Mouse (Mus musculus): ENCODE results near the gene Pdcd11. TPM values are rescaled to one million over a fixed set of nuclear protein-coding genes. Genes with fewer than 3 reads are reported as not detected.

Gene Pdcd11
- polyA plus RNA-seq, 1 experiment, result 42.4 TPM

GRCm38 (mm10) chr19:47104641-47105271, 14.2 kb downstream of the Pdcd11 start:
- Histone ChIP-seq H3K27me3 (ENCODE audit: control insufficient read depth, insufficient read depth, low read length, poor library complexity, severe bottlenecking) (no peaks in the 10 kb centered on the region), H3K36me3 (ENCODE audit: control insufficient read depth, insufficient read depth, low read length, poor library complexity, severe bottlenecking) (peaks cover 88% of the 10 kb centered on the region), H3K4me1 (ENCODE audit: control insufficient read depth, insufficient read depth, low read length) (no peaks in the 10 kb centered on the region), H3K4me3 (ENCODE audit: low read depth, low read length) (no peak overlapping the region), H3K9ac (ENCODE audit: low read depth, poor library complexity, severe bottlenecking) (no peak overlapping the region), H3K9me3 (replicated peaks; ENCODE audit: control insufficient read depth, insufficient read depth, low read length, poor library complexity, severe bottlenecking) (no peaks in the 10 kb centered on the region), H3K27ac (ENCODE audit: insufficient read depth, low read length) (no peak overlapping the region)
- TF ChIP-seq EP300 (IDR thresholded peaks at IDR 0.05; ENCODE audit: insufficient read depth, low read depth, low read length), result no peak
- TF ChIP-seq POLR2A (IDR thresholded peaks at IDR 0.05; ENCODE audit: insufficient read depth, low read length), result no peak
- no peak for TF ChIP-seq CTCF (IDR thresholded peaks at IDR 0.05; ENCODE audit: low read depth, low read length)

DNA sequence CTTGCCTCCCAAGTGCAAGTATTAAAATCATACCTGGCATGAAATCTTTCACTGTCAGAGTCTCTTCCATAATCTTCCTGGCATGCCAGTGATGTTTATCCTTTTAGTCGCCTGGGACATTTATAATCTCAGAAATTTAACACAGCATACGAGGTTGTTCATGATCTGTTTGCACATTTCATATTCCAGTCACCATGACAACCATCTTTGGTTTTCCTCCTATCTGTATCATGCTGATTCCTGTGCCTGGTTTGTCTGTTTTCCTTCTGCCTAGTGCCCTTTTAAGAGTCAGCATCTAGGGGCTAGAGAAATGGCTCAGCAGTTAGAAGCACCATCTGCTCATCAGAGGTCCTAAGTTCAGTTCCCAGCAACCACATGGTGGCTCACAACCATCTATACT, 28.1 kb downstream of the Pdcd11 start:
- Histone ChIP-seq H3K9me3 (replicated peaks; ENCODE audit: control insufficient read depth, insufficient read depth, low read length, poor library complexity, severe bottlenecking) (no peaks in the 10 kb centered on the region), H3K36me3 (ENCODE audit: control insufficient read depth, insufficient read depth, low read length, poor library complexity, severe bottlenecking) (peaks cover 51% of the 10 kb centered on the region), H3K4me1 (ENCODE audit: control insufficient read depth, insufficient read depth, low read length) (no peaks in the 10 kb centered on the region), H3K27ac (ENCODE audit: insufficient read depth, low read length) (no peak overlapping the region), H3K9ac (ENCODE audit: low read depth, poor library complexity, severe bottlenecking) (no peak overlapping the region), H3K27me3 (ENCODE audit: control insufficient read depth, insufficient read depth, low read length, poor library complexity, severe bottlenecking) (no peaks in the 10 kb centered on the region), H3K4me3 (ENCODE audit: low read depth, low read length) (no peak overlapping the region)
- TF ChIP-seq POLR2A (IDR thresholded peaks at IDR 0.05; ENCODE audit: insufficient read depth, low read length) (no peak), EP300 (IDR thresholded peaks at IDR 0.05; ENCODE audit: insufficient read depth, low read depth, low read length) (no peak), CTCF (IDR thresholded peaks at IDR 0.05; ENCODE audit: low read depth, low read length) (no peak)

DNA sequence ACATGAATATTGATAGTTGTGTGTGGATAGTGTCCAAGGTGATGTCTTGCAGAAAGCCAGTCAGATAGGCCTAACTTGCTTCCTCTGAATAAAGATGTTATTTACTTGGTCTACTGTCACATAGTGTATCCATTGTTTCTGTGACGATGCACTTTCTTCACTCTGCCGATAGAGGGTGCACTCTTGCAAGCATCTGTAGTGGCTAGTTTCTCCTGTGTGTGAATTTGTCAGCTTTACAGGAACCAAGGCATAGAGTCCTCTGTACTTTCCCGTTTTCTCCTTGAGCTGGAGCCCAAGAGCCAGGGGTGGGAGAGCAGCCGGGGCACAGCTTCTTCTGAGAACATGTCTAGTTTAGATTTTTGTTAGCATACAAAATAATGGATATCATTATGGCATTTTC, 30.5 kb downstream of the Pdcd11 start:
- H3K4me3 ChIP-seq (ENCODE audit: low read depth, low read length), result no peak overlapping the region
- H3K36me3 ChIP-seq (ENCODE audit: control insufficient read depth, insufficient read depth, low read length, poor library complexity, severe bottlenecking), result peaks cover 46% of the 10 kb centered on the region
- no peaks in the 10 kb centered on the region for H3K27me3 ChIP-seq (ENCODE audit: control insufficient read depth, insufficient read depth, low read length, poor library complexity, severe bottlenecking)
- no peak overlapping the region for H3K9ac ChIP-seq (ENCODE audit: low read depth, poor library complexity, severe bottlenecking)
- no peak overlapping the region for H3K27ac ChIP-seq (ENCODE audit: insufficient read depth, low read length)
- no peaks in the 10 kb centered on the region for H3K4me1 ChIP-seq (ENCODE audit: control insufficient read depth, insufficient read depth, low read length)
- H3K9me3 ChIP-seq (replicated peaks; ENCODE audit: control insufficient read depth, insufficient read depth, low read length, poor library complexity, severe bottlenecking), result no peaks in the 10 kb centered on the region
- TF ChIP-seq EP300 (IDR thresholded peaks at IDR 0.05; ENCODE audit: insufficient read depth, low read depth, low read length) (no peak), POLR2A (IDR thresholded peaks at IDR 0.05; ENCODE audit: insufficient read depth, low read length) (no peak), CTCF (IDR thresholded peaks at IDR 0.05; ENCODE audit: low read depth, low read length) (peak; percentile 44)

DNA sequence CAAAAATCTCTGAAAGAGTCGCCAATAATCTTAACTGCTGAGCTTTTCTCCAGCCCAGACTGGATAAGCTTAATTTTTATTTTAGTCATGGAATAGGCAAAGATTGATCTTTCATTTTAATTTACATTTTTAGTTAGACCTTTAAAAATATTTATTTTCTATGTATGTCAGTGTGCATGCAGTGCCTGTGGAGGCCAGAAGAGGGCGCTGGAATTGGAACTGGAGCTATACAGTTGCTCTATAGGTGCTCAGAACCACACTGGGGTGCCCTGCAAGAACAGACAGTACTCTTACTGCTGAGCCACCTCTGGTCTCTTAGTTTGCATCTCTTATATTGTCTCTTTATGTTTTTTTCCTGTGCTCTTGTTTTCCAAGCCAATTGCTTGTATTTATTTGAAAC, 32.2 kb downstream of the Pdcd11 start:
- Histone ChIP-seq H3K9me3 (replicated peaks; ENCODE audit: control insufficient read depth, insufficient read depth, low read length, poor library complexity, severe bottlenecking) (no peaks in the 10 kb centered on the region), H3K4me3 (ENCODE audit: low read depth, low read length) (no peak overlapping the region), H3K27ac (ENCODE audit: insufficient read depth, low read length) (no peak overlapping the region), H3K9ac (ENCODE audit: low read depth, poor library complexity, severe bottlenecking) (no peak overlapping the region), H3K4me1 (ENCODE audit: control insufficient read depth, insufficient read depth, low read length) (no peaks in the 10 kb centered on the region), H3K36me3 (ENCODE audit: control insufficient read depth, insufficient read depth, low read length, poor library complexity, severe bottlenecking) (peaks cover 42% of the 10 kb centered on the region), H3K27me3 (ENCODE audit: control insufficient read depth, insufficient read depth, low read length, poor library complexity, severe bottlenecking) (no peaks in the 10 kb centered on the region)
- TF ChIP-seq CTCF (IDR thresholded peaks at IDR 0.05; ENCODE audit: low read depth, low read length), result peak; percentile 75
- no peak for TF ChIP-seq EP300 (IDR thresholded peaks at IDR 0.05; ENCODE audit: insufficient read depth, low read depth, low read length)
- no peak for TF ChIP-seq POLR2A (IDR thresholded peaks at IDR 0.05; ENCODE audit: insufficient read depth, low read length)

GRCm38 (mm10) chr19:47128164-47128563, 37.6 kb downstream of the Pdcd11 start:
- Histone ChIP-seq H3K27me3 (ENCODE audit: control insufficient read depth, insufficient read depth, low read length, poor library complexity, severe bottlenecking) (no peaks in the 10 kb centered on the region), H3K4me1 (ENCODE audit: control insufficient read depth, insufficient read depth, low read length) (no peaks in the 10 kb centered on the region), H3K9ac (ENCODE audit: low read depth, poor library complexity, severe bottlenecking) (no peak overlapping the region), H3K4me3 (ENCODE audit: low read depth, low read length) (no peak overlapping the region), H3K9me3 (replicated peaks; ENCODE audit: control insufficient read depth, insufficient read depth, low read length, poor library complexity, severe bottlenecking) (no peaks in the 10 kb centered on the region), H3K36me3 (ENCODE audit: control insufficient read depth, insufficient read depth, low read length, poor library complexity, severe bottlenecking) (peaks cover 55% of the 10 kb centered on the region), H3K27ac (ENCODE audit: insufficient read depth, low read length) (no peak overlapping the region)
- no peak for TF ChIP-seq CTCF (IDR thresholded peaks at IDR 0.05; ENCODE audit: low read depth, low read length)
- no peak for TF ChIP-seq POLR2A (IDR thresholded peaks at IDR 0.05; ENCODE audit: insufficient read depth, low read length)
- no peak for TF ChIP-seq EP300 (IDR thresholded peaks at IDR 0.05; ENCODE audit: insufficient read depth, low read depth, low read length)

GRCm38 (mm10) chr19:47128835-47129234, 38.3 kb downstream of the Pdcd11 start:
- no peaks in the 10 kb centered on the region for H3K27me3 ChIP-seq (ENCODE audit: control insufficient read depth, insufficient read depth, low read length, poor library complexity, severe bottlenecking)
- no peaks in the 10 kb centered on the region for H3K4me1 ChIP-seq (ENCODE audit: control insufficient read depth, insufficient read depth, low read length)

More at GRCm38 (mm10) chr19:47128835-47129234, 38.3 kb downstream of the Pdcd11 start:
- Histone ChIP-seq H3K27ac (ENCODE audit: insufficient read depth, low read length) (no peak overlapping the region), H3K9me3 (replicated peaks; ENCODE audit: control insufficient read depth, insufficient read depth, low read length, poor library complexity, severe bottlenecking) (no peaks in the 10 kb centered on the region), H3K9ac (ENCODE audit: low read depth, poor library complexity, severe bottlenecking) (no peak overlapping the region), H3K4me3 (ENCODE audit: low read depth, low read length) (no peak overlapping the region), H3K36me3 (ENCODE audit: control insufficient read depth, insufficient read depth, low read length, poor library complexity, severe bottlenecking) (peaks cover 54% of the 10 kb centered on the region)
- no peak for TF ChIP-seq EP300 (IDR thresholded peaks at IDR 0.05; ENCODE audit: insufficient read depth, low read depth, low read length)
- no peak for TF ChIP-seq POLR2A (IDR thresholded peaks at IDR 0.05; ENCODE audit: insufficient read depth, low read length)
- no peak for TF ChIP-seq CTCF (IDR thresholded peaks at IDR 0.05; ENCODE audit: low read depth, low read length)

All from ES-Bruce4 (cell line).